Mouse (Mus musculus) lung, embryonic 16.5 days (tissue): ENCODE data around the gene Polr3b. TPM values are rescaled to one million over a fixed set of nuclear protein-coding genes. Genes with fewer than 3 reads are reported as not detected.
A peak's percentile ranks its signal among the peaks of the same experiment; 100 is the strongest.

Source experiments
- ATAC-seq: fragments of 200-750 bp; cut with Nextera tagmentation; 2 replicates; pipeline ENCODE4 v1.8.0; 2017; ENCODE audit warnings: low read depth, mild to moderate bottlenecking, moderate library complexity
- H3K27ac ChIP-seq: fragments of 300-500 bp; sonication (generic); 2 replicates; pipeline ENCODE4 v1.5.1; 2014; ENCODE audit warnings: mild to moderate bottlenecking, control low read depth, low read length
- H3K27me3 ChIP-seq: fragments of 300-500 bp; sonication (generic); 2 replicates; pipeline ENCODE4 v1.6.1; 2014; ENCODE audit warnings: low read depth, low read length, mixed read lengths; ENCODE audit not compliant: control insufficient read depth, insufficient read depth
- H3K36me3 ChIP-seq: fragments of 300-500 bp; sonication (generic); 2 replicates; pipeline ENCODE4 v1.6.1; 2014; ENCODE audit warnings: low read length; ENCODE audit not compliant: control insufficient read depth, insufficient read depth
- H3K4me1 ChIP-seq: fragments of 300-500 bp; sonication (generic); replicated peaks from 2 replicates; pipeline ENCODE4 v1.6.1; 2014; ENCODE audit warnings: low read length, mixed read lengths; ENCODE audit not compliant: control insufficient read depth, insufficient read depth
- H3K4me2 ChIP-seq: fragments of 300-500 bp; sonication (generic); 2 replicates; pipeline ENCODE4 v1.6.1; 2014; ENCODE audit warnings: low read depth, low read length, control low read depth
- H3K4me3 ChIP-seq: fragments of 300-500 bp; sonication (generic); 2 replicates; pipeline ENCODE4 v1.5.1; 2014; ENCODE audit warnings: mild to moderate bottlenecking, low read length, control low read depth
- H3K9ac ChIP-seq: fragments of 300-500 bp; sonication (generic); 2 replicates; pipeline ENCODE4 v1.6.1; 2014; ENCODE audit warnings: low read length, control low read depth
- H3K9me3 ChIP-seq: fragments of 300-500 bp; sonication (generic); 2 replicates; pipeline ENCODE4 v1.6.1; 2016; ENCODE audit warnings: low read length; ENCODE audit not compliant: control insufficient read depth
- WGBS: fragments of 180-500 bp; shearing (Covaris S2); extraction: QIAGEN DNeasy Blood & Tissue Kit; methylation state at CpG from one replicate; pipeline ENCODE4 v1.1.7; 2014; 5-methylcytosine and 5-hydroxymethylcytosine counted together
- polyA plus RNA-seq: library from polyadenylated mRNA; unstranded; fragments of >200 nt; fragmentation: Nextera tagmentation; extraction: Ambion mirVana; gene quantifications from 2 replicates; pipeline ENCODE4 v1.2.1, GENCODE M21; 2015

Polr3b gene
- polyA plus RNA-seq, result 13.7 and 15.3 TPM in 2 replicates

- H3K27me3 ChIP-seq, result no peaks in the 10 kb centered on the region
- WGBS, result 8% methylated on average over 53 of the region's 53 CpGs
- ATAC-seq, result peak; percentile 97
- H3K36me3 ChIP-seq, result no peaks in the 10 kb centered on the region
- peak within 1 kb of the TSS; percentile 70 for H3K9ac ChIP-seq
- peak within 1 kb of the TSS; percentile 70 for H3K4me3 ChIP-seq
- H3K4me1 ChIP-seq, result peaks cover 9% of the 10 kb centered on the region
- H3K9me3 ChIP-seq, result no peaks in the 10 kb centered on the region
- peak within 1 kb of the TSS; percentile 56 for H3K4me2 ChIP-seq
- H3K27ac ChIP-seq, result peak within 1 kb of the TSS; percentile 96
These were observed at the start of gene Polr3b for GRCm38 (mm10) chr10:84621826-84622790. Gene Polr3b (plus strand): TSS chr10:84622292.

GRCm38 (mm10) chr10:84573671-84574420 lies 48.2 kb upstream of the Polr3b start:
- no peaks in the 10 kb centered on the region for H3K27me3 ChIP-seq
- no peak overlapping the region for H3K4me2 ChIP-seq
- ATAC-seq, result no peak
- 56% methylated on average over 5 of the region's 5 CpGs for WGBS
- H3K4me1 ChIP-seq, result peaks cover 16% of the 10 kb centered on the region
- no peak overlapping the region for H3K9ac ChIP-seq
- H3K4me3 ChIP-seq, result no peak overlapping the region
- no peaks in the 10 kb centered on the region for H3K36me3 ChIP-seq
- no peaks in the 10 kb centered on the region for H3K9me3 ChIP-seq
- no peak overlapping the region for H3K27ac ChIP-seq

GRCm38 (mm10) chr10:84576029-84576394 lies 46.1 kb upstream of the Polr3b start:
- H3K36me3 ChIP-seq, result no peaks in the 10 kb centered on the region
- no peaks in the 10 kb centered on the region for H3K9me3 ChIP-seq
- peak overlapping the region; percentile 33 for H3K9ac ChIP-seq
- H3K27ac ChIP-seq, result peak overlapping the region; percentile 70
- H3K4me2 ChIP-seq, result peak overlapping the region; percentile 72
- H3K4me1 ChIP-seq, result peaks cover 16% of the 10 kb centered on the region
- WGBS, result 0% methylated on average over 14 of the region's 14 CpGs
- peak; percentile 80 for ATAC-seq
- peak overlapping the region; percentile 76 for H3K4me3 ChIP-seq
- H3K27me3 ChIP-seq, result no peaks in the 10 kb centered on the region

- H3K4me3 ChIP-seq, result peak within 1 kb of the TSS; percentile 76
- peak within 1 kb of the TSS; percentile 77 for H3K27ac ChIP-seq
- H3K4me1 ChIP-seq, result peaks cover 16% of the 10 kb centered on the region
- H3K36me3 ChIP-seq, result no peaks in the 10 kb centered on the region
- H3K4me2 ChIP-seq, result peak within 1 kb of the TSS; percentile 79
- WGBS, result under 1% methylated on average over 46 of the region's 46 CpGs
- H3K27me3 ChIP-seq, result no peaks in the 10 kb centered on the region
- ATAC-seq, result peak; percentile 98
- H3K9me3 ChIP-seq, result no peaks in the 10 kb centered on the region
- H3K9ac ChIP-seq, result peak within 1 kb of the TSS; percentile 71
These were observed 45.6 kb upstream of the Polr3b start, which contains the start of gene Tcp11l2 for GRCm38 (mm10) chr10:84576395-84577070. Gene Tcp11l2 (plus strand): TSS chr10:84576626.

- Histone ChIP-seq H3K36me3 (no peaks in the 10 kb centered on the region), H3K4me2 (peak overlapping the region; percentile 79)
- WGBS, result under 1% methylated on average over 38 of the region's 38 CpGs
These were observed 44.9 kb upstream of the Polr3b start for GRCm38 (mm10) chr10:84577071-84577727.

GRCm38 (mm10) chr10:84578738-84579137 lies 43.4 kb upstream of the Polr3b start:
- ATAC-seq, result no peak
- H3K27ac ChIP-seq, result no peak overlapping the region
- peaks cover 16% of the 10 kb centered on the region for H3K4me1 ChIP-seq
- H3K4me3 ChIP-seq, result no peak overlapping the region
- H3K36me3 ChIP-seq, result no peaks in the 10 kb centered on the region
- 72% methylated on average over 10 of the region's 10 CpGs for WGBS
- no peak overlapping the region for H3K4me2 ChIP-seq
- no peaks in the 10 kb centered on the region for H3K9me3 ChIP-seq
- H3K9ac ChIP-seq, result no peak overlapping the region
- H3K27me3 ChIP-seq, result no peaks in the 10 kb centered on the region

More at GRCm38 (mm10) chr10:84577071-84577727, 44.9 kb upstream of the Polr3b start:
- H3K27ac ChIP-seq, result peak overlapping the region; percentile 77
- no peaks in the 10 kb centered on the region for H3K9me3 ChIP-seq
- H3K4me3 ChIP-seq, result peak overlapping the region; percentile 76
- peak overlapping the region; percentile 71 for H3K9ac ChIP-seq
- H3K27me3 ChIP-seq, result no peaks in the 10 kb centered on the region
- peaks cover 16% of the 10 kb centered on the region for H3K4me1 ChIP-seq
- ATAC-seq, result peak; percentile 54

GRCm38 (mm10) chr10:84579527-84579926 lies 42.6 kb upstream of the Polr3b start:
- H3K4me2 ChIP-seq, result no peak overlapping the region
- peaks cover 16% of the 10 kb centered on the region for H3K4me1 ChIP-seq
- H3K9ac ChIP-seq, result no peak overlapping the region
- no peak overlapping the region for H3K27ac ChIP-seq
- H3K36me3 ChIP-seq, result no peaks in the 10 kb centered on the region
- H3K27me3 ChIP-seq, result no peaks in the 10 kb centered on the region
- WGBS, result 61% methylated on average over 2 of the region's 2 CpGs
- ATAC-seq, result no peak
- H3K9me3 ChIP-seq, result no peaks in the 10 kb centered on the region
- no peak overlapping the region for H3K4me3 ChIP-seq

GRCm38 (mm10) chr10:84581191-84581590 lies 40.9 kb upstream of the Polr3b start:
- WGBS, result 50% methylated on average over 8 of the region's 8 CpGs
- H3K27me3 ChIP-seq, result no peaks in the 10 kb centered on the region
- no peak overlapping the region for H3K4me3 ChIP-seq
- H3K9me3 ChIP-seq, result no peaks in the 10 kb centered on the region
- no peak for ATAC-seq
- peaks cover 8% of the 10 kb centered on the region for H3K4me1 ChIP-seq
- no peak overlapping the region for H3K9ac ChIP-seq
- H3K27ac ChIP-seq, result no peak overlapping the region
- no peak overlapping the region for H3K4me2 ChIP-seq
- H3K36me3 ChIP-seq, result no peaks in the 10 kb centered on the region
